Mouse (Mus musculus): Measurements from ENCODE around the gene Vsig2.

DNA sequence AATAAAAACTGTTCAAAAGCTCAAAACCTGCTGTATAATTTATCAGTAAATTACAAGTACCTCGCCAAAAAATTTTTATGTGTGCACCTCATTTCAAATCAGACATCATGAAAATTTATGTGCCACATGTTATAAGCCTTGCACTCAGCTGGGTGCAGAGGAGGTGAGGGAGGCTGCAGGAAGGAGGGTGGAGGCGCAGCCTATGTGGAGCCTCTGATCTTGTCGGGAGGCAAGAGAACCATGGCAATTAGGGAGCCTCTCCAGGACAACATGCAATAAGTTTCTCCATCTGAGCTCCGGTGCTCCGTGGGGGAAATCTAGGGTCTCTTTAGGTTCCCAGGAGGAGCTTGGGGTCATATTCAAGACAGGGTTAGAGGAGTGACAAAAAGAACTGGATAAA is 28.4 kb downstream of the Vsig2 start:
- no peak for TF ChIP-seq POLR2A (IDR thresholded peaks at IDR 0.05; ENCODE audit: borderline replicate concordance, extremely low read depth, insufficient read depth, insufficient read length, poor library complexity, severe bottlenecking)
- TF ChIP-seq CTCF (IDR thresholded peaks at IDR 0.05; ENCODE audit: borderline replicate concordance, extremely low read depth, insufficient read depth, insufficient read length) = no peak
